Mouse (Mus musculus) forebrain, embryonic 14.5 days (tissue): ENCODE measurements around the gene Gtf2f1. TPM values are rescaled to one million over a fixed set of nuclear protein-coding genes. Genes with fewer than 3 reads are reported as not detected.

Experiments
- ATAC-seq: fragments of 200-750 bp; cut with Nextera tagmentation; 2 replicates; pipeline ENCODE4 v1.8.0; 2017; ENCODE audit warnings: mild to moderate bottlenecking, moderate library complexity
- DNase-seq: peaks from one replicate; pipeline ENCODE4 v3.0.0-alpha.2; 2015; ENCODE audit warnings: low spot score
- H3K27ac ChIP-seq: fragments of 300-500 bp; sonication (generic); 2 replicates; pipeline ENCODE4 v1.5.1; 2014; ENCODE audit warnings: low read depth, mild to moderate bottlenecking, control low read depth, low read length, moderate library complexity
- H3K27me3 ChIP-seq: fragments of 300-500 bp; sonication (generic); replicated peaks from 2 replicates; pipeline ENCODE4 v1.6.1; 2014; ENCODE audit warnings: low read length, control low read depth, mixed read lengths; ENCODE audit not compliant: control insufficient read depth, insufficient read depth
- H3K36me3 ChIP-seq: fragments of 300-500 bp; sonication (generic); 2 replicates; pipeline ENCODE4 v1.6.1; 2014; ENCODE audit warnings: low read length, control low read depth; ENCODE audit not compliant: control insufficient read depth, insufficient read depth
- H3K4me1 ChIP-seq: fragments of 300-500 bp; sonication (generic); 2 replicates; pipeline ENCODE4 v1.6.1; 2014; ENCODE audit warnings: antibody characterized with exemption, low read length, control low read depth; ENCODE audit not compliant: control insufficient read depth, insufficient read depth
- H3K4me2 ChIP-seq: fragments of 300-500 bp; sonication (generic); 2 replicates; pipeline ENCODE4 v1.6.1; 2014; ENCODE audit warnings: mild to moderate bottlenecking, control low read depth, low read length
- H3K4me3 ChIP-seq: fragments of 300-500 bp; sonication (generic); 2 replicates; pipeline ENCODE4 v1.5.1; 2014; ENCODE audit warnings: low read depth, low read length, control low read depth
- H3K9ac ChIP-seq: fragments of 300-500 bp; sonication (generic); 2 replicates; pipeline ENCODE4 v1.6.1; 2014; ENCODE audit warnings: mild to moderate bottlenecking, low read length, control low read depth, moderate library complexity
- H3K9me3 ChIP-seq: fragments of 300-500 bp; sonication (generic); replicated peaks from 2 replicates; pipeline ENCODE4 v1.6.1; 2016; ENCODE audit warnings: low read length, control low read depth, mixed read lengths; ENCODE audit not compliant: control insufficient read depth
- WGBS: fragments of 180-500 bp; shearing (Covaris S2); extraction: QIAGEN DNeasy Blood & Tissue Kit; methylation state at CpG from one replicate; pipeline ENCODE4 v1.1.7; 2014; 5-methylcytosine and 5-hydroxymethylcytosine counted together
- polyA plus RNA-seq: library from polyadenylated mRNA; unstranded; fragments of >200 nt; fragmentation: Nextera tagmentation; extraction: Ambion mirVana; gene quantifications from 2 replicates; pipeline ENCODE4 v1.2.1, GENCODE M21; 2014

Gene Gtf2f1
- polyA plus RNA-seq, 1 experiment from 2014 or later = 70.7 TPM

DNA sequence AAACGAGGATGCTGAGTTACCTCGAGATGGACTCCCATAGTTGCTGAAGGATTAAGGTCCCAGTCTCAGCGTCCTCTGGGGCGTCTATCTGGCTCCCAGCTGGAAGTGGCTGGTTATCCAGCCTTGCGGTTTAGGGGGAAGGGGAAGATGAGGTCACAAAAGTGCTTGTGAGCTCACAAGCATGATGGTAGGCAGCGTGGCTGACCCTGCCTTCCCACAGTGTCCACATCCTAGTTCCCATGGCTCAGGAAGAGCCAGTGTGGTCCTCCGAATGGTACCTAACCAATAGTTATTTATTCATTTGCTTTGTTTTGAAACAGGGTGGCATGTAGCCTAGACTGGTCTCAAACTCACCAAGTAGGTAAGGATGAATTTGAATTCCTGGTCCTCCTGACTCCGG lies 30.5 kb upstream of the Gtf2f1 start, which contains the start of gene Slc25a41:
Gene Slc25a41, minus strand, starts transcription at position 101 of the 400 bp plus-strand sequence.
- 74% methylated on average over 8 of the region's 8 CpGs for WGBS
- H3K9ac ChIP-seq = no peak within 1 kb of the TSS
- DNase-seq (no peak), ATAC-seq (no peak)
- no peaks in the 10 kb centered on the region for H3K27me3 ChIP-seq
- no peak within 1 kb of the TSS for H3K4me2 ChIP-seq
- H3K4me3 ChIP-seq = no peak within 1 kb of the TSS
- H3K36me3 ChIP-seq = peaks cover 9% of the 10 kb centered on the region
- no peak within 1 kb of the TSS for H3K27ac ChIP-seq
- no peaks in the 10 kb centered on the region for H3K4me1 ChIP-seq
- no peaks in the 10 kb centered on the region for H3K9me3 ChIP-seq

GRCm38 (mm10) chr17:57038978-57039377 lies 27.9 kb upstream of the Gtf2f1 start:
- no peaks in the 10 kb centered on the region for H3K36me3 ChIP-seq
- H3K4me1 ChIP-seq = no peaks in the 10 kb centered on the region
- no peak overlapping the region for H3K4me2 ChIP-seq
- H3K9ac ChIP-seq = no peak overlapping the region
- no peak overlapping the region for H3K27ac ChIP-seq
- H3K27me3 ChIP-seq = no peaks in the 10 kb centered on the region
- no peaks in the 10 kb centered on the region for H3K9me3 ChIP-seq
- 43% methylated on average over 8 of the region's 8 CpGs for WGBS
- ATAC-seq (no peak), DNase-seq (no peak)
- H3K4me3 ChIP-seq = no peak overlapping the region

DNA sequence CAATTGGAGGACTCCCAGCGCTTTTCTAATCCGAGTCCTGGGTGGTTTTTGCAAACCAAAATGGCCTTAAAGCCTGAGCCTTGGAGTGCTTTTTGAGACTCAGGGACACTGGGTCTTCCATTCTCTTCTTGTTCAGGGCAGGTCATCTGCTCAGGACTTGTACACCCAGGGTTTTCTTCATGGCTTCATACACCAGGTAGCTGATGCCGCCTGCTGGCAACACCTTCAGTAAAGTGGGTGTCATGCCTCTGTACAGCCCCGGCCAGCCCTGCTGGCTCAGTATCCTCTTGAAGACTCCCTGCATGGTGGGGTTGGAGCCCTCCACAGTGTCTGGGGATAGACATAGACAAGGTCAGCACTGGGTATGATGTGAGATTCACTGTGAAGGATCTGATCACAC lies 21.8 kb upstream of the Gtf2f1 start:
- H3K4me2 ChIP-seq = no peak overlapping the region
- ATAC-seq (no peak), DNase-seq (no peak)
- peaks cover 10% of the 10 kb centered on the region for H3K4me1 ChIP-seq
- no peak overlapping the region for H3K9ac ChIP-seq
- 85% methylated on average over 4 of the region's 4 CpGs for WGBS
- H3K36me3 ChIP-seq = peaks cover 8% of the 10 kb centered on the region
- H3K4me3 ChIP-seq = peak overlapping the region; percentile 37; the same call in 1 of the 2 replicates
- no peaks in the 10 kb centered on the region for H3K9me3 ChIP-seq
- no peak overlapping the region for H3K27ac ChIP-seq
- H3K27me3 ChIP-seq = no peaks in the 10 kb centered on the region

GRCm38 (mm10) chr17:57031661-57032420 lies 20.8 kb upstream of the Gtf2f1 start:
- Histone ChIP-seq H3K36me3 (peaks cover 18% of the 10 kb centered on the region), H3K9me3 (no peaks in the 10 kb centered on the region), H3K27ac (peak overlapping the region; percentile 78), H3K9ac (peak overlapping the region; percentile 55), H3K4me1 (peaks cover 10% of the 10 kb centered on the region), H3K4me3 (peak overlapping the region; percentile 37), H3K4me2 (peak overlapping the region; percentile 61), H3K27me3 (no peaks in the 10 kb centered on the region)
- under 1% methylated on average over 38 of the region's 38 CpGs for WGBS
- peak; percentile 100 for DNase-seq
- peak; percentile 98 for ATAC-seq

- peaks cover 26% of the 10 kb centered on the region for H3K36me3 ChIP-seq
- H3K27me3 ChIP-seq = no peaks in the 10 kb centered on the region
- ATAC-seq (no peak), DNase-seq (peak; percentile 39)
- peak within 1 kb of the TSS; percentile 95 for H3K27ac ChIP-seq
- H3K4me1 ChIP-seq = peaks cover 10% of the 10 kb centered on the region
- H3K4me3 ChIP-seq = peak within 1 kb of the TSS; percentile 98
- WGBS = 1% methylated on average over 56 of the region's 99 CpGs
- peak within 1 kb of the TSS; percentile 63 for H3K4me2 ChIP-seq
- peak within 1 kb of the TSS; percentile 99 for H3K9ac ChIP-seq
- no peaks in the 10 kb centered on the region for H3K9me3 ChIP-seq
Measured at GRCm38 (mm10) chr17:57030931-57031660, 20.0 kb upstream of the Gtf2f1 start, which contains the start of gene Khsrp. TSS of gene Khsrp (minus strand) at chr17:57031522.

- ATAC-seq = no peak
- H3K27ac ChIP-seq = no peak overlapping the region
- WGBS = 54% methylated on average over 8 of the region's 8 CpGs
- peak overlapping the region; percentile 98 for H3K4me3 ChIP-seq
- peak overlapping the region; percentile 63 for H3K4me2 ChIP-seq
- peaks cover 10% of the 10 kb centered on the region for H3K4me1 ChIP-seq
- peaks cover 40% of the 10 kb centered on the region for H3K36me3 ChIP-seq
- H3K9me3 ChIP-seq = no peaks in the 10 kb centered on the region
- no peaks in the 10 kb centered on the region for H3K27me3 ChIP-seq
- DNase-seq = no peak
- H3K9ac ChIP-seq = peak overlapping the region; percentile 99
Measured at GRCm38 (mm10) chr17:57029691-57030090, 18.6 kb upstream of the Gtf2f1 start.

- H3K9me3 ChIP-seq = no peaks in the 10 kb centered on the region
- peaks cover 10% of the 10 kb centered on the region for H3K4me1 ChIP-seq
- H3K4me2 ChIP-seq = no peak overlapping the region
- no peak overlapping the region for H3K9ac ChIP-seq
- 93% methylated on average over 4 of the region's 4 CpGs for WGBS
- no peak overlapping the region for H3K27ac ChIP-seq
- no peak for DNase-seq
- H3K4me3 ChIP-seq = no peak overlapping the region
- H3K27me3 ChIP-seq = no peaks in the 10 kb centered on the region
- peaks cover 62% of the 10 kb centered on the region for H3K36me3 ChIP-seq
- no peak for ATAC-seq
Measured at GRCm38 (mm10) chr17:57027471-57027870, 16.4 kb upstream of the Gtf2f1 start.

DNA sequence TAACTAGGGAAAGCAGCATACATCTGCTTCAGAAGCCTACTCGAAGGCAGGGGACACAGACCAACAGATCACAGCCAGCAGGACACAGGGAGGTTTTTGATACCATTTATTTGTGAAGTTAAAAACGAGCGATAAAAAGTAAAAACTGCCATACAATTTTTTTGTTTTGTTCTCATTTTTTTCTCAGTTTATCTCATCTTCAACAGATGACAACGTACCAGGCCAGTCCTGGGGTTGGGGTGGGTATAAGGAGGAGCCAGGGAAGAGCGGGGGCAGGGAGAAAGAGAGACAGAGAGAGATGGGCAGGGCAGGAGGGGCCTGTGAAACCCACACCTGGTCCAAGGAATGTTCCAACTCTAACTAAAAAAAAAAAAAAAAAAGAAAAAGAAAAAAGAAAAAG lies 9.9 kb upstream of the Gtf2f1 start:
- no peak for ATAC-seq
- Histone ChIP-seq H3K4me3 (no peak overlapping the region), H3K27ac (no peak overlapping the region), H3K4me2 (no peak overlapping the region), H3K27me3 (no peaks in the 10 kb centered on the region), H3K9ac (no peak overlapping the region), H3K9me3 (no peaks in the 10 kb centered on the region), H3K4me1 (no peaks in the 10 kb centered on the region), H3K36me3 (peaks cover 61% of the 10 kb centered on the region)
- no peak for DNase-seq
- WGBS = 91% methylated on average over 5 of the region's 5 CpGs

GRCm38 (mm10) chr17:57019693-57020092 lies 8.6 kb upstream of the Gtf2f1 start:
- no peak overlapping the region for H3K9ac ChIP-seq
- no peak overlapping the region for H3K4me2 ChIP-seq
- no peaks in the 10 kb centered on the region for H3K9me3 ChIP-seq
- peaks cover 48% of the 10 kb centered on the region for H3K36me3 ChIP-seq
- H3K27me3 ChIP-seq = no peaks in the 10 kb centered on the region
- 79% methylated on average over 2 of the region's 2 CpGs for WGBS
- no peak overlapping the region for H3K4me3 ChIP-seq
- H3K4me1 ChIP-seq = no peaks in the 10 kb centered on the region
- ATAC-seq (no peak), DNase-seq (no peak)
- H3K27ac ChIP-seq = no peak overlapping the region
